Mouse (Mus musculus): ENCODE measurements at regions not wholly inside any gene's neighbourhood (a gene's known extent, or its start where the extent isn't known, plus 50 kb on each side); places are given as distances from the start of the nearest gene placed in this dataset.

DNA sequence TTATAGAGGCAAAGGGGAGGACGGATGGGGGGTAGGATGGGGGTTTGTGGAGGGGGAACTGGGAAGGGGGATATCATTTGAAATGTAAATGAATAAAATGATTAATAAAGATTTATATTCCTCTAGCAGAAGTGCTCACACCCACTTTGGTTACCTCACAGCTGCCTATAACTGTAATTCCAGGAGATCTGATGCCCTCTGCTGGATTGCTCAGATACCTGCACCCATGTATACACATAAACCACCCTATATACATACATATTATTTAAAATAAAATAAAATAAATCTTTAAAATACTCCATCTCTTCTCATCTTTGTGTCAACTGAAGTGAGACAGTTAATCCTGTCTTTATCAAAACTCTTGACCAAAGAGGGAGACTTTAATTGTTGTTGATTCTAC, 1031.9 kb downstream of the Gsdmc2 start:
- no peak for ATAC-seq (replicated peaks; ENCODE audit: low FRiP score, poor library complexity, severe bottlenecking)

DNA sequence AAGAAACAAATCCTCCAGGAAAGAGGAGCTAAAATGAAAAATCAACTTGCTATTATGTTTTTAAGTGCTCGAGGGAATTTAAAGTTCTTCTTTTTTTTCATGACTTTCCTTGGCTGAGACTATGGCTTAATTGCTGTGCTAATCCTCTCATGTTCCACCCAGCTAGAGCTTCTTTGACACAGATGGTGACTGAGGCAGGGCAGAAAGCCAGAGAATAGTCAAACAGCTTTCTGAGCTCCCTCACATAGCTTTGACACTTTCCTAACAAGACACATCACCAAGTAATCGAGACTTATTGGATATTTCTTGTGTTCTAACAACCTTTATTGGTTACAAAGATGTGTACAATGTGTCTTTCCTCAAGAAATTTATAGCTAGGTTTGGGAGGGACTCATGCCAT, 1033.0 kb downstream of the Gsdmc2 start:
- no peak for ATAC-seq (replicated peaks; ENCODE audit: low FRiP score, poor library complexity, severe bottlenecking)

DNA sequence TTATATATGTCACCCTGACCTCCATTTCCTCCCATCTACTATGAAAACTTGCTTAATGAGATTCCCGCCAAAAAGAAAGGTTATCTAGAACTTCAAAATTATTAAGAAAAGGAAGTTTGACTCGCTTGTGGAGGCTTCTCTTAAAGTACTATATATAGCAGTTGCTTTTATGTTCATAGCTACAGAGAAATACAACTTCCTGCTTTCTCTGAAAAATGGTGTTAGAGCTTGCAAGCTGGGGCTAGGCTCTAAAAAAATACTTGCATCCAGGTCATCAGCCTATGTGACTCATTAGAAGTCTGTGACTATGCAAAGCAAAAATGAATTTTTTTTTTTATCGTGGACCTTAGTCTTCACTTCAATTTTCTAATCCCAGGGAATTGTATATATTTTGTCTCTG, 1035.7 kb downstream of the Gsdmc2 start:
- no peak for ATAC-seq (replicated peaks; ENCODE audit: low FRiP score, poor library complexity, severe bottlenecking)

DNA sequence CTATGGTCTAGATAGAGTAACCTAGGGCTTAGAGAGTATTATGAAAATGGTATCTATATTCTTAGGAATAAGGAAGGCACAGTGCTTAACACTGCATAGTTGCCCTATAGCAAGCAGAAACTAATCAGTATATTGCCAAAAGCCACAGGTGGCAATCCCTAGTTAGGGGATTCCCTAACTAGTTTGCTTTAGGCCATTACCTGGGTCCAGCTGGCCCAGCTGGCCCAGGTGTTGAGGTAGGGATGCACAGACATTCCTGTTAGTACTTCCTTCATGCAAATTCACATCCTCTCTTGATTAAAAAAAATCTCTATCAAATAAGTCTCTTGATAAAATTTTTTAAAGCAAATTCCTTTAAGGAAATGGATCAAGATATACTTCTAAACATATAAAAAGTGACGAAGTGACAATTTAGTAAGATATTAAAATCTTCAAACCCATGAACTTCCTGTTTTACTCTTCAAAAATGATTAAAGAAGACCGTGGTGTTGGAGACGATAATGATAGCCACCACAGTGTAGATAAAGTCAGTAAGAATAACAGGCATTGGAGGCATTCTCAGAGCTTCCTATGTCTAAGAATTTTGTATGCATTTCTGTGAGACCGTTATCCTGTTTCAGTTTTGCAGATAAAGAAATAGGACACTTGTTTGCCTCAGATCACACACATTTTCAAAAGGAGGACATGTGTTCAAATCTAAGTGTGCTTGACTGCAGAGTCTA, 1036.7 kb downstream of the Gsdmc2 start:
- no peak for ATAC-seq (replicated peaks; ENCODE audit: low FRiP score, poor library complexity, severe bottlenecking)

DNA sequence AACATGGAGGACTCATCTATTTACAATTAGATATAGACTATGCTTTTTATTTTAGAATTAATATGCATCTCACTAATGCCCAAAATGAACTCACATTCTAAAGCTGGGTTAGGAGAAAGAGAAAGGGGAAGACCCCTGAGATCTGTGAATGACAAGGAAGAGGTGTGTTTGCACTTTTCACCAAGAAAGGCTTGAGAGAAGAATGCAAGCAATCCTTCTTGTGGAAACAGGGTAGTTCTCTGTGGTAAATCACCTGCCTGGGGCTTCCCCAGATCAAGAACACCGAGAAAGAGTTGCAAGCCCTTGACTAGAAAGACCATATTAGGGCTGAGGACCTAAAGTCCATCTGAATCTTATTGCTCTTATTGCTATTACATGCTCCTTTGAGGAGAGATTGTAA, 1037.6 kb downstream of the Gsdmc2 start:
- no peak for ATAC-seq (replicated peaks; ENCODE audit: low FRiP score, poor library complexity, severe bottlenecking)

DNA sequence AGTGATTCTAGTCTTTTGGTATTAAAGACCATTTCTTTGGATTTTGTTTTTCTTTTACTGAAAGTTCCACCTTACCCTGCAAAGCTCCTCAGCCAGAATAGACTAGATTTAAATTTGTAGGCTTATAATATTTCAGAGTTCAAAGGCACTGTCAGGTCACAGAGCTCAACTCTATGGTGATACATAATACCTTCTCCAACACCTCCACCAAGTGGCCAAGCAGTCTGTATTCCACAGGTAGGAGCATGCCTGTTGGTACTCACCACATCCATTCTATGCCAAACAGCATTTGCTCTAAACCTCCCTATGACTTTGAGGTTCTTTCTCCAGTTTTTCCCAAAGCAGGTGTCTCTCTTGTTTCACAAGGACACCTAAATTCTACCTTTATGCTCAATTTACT, 1042.2 kb downstream of the Gsdmc2 start:
- ATAC-seq (replicated peaks; ENCODE audit: low FRiP score, poor library complexity, severe bottlenecking): no peak

DNA sequence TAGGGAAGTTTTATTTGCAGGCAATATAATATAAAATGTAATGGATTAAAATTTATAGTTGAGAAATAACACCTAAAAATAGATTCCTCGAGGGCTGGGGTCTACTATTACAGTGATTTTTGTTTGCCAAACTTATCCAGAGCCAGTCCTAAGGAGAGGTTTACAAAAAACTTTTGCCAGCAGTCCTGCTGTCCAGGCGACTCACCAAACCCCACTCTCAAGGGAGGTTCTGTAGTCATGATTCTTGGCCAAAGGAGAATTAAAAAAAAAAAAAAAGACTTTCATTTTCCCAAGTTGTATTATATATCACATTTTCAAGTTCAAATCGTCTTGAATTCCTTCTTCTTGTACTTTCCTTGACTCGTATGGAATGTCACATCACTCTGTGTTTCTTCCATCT, 1046.2 kb downstream of the Gsdmc2 start:
- no peak for ATAC-seq (replicated peaks; ENCODE audit: low FRiP score, poor library complexity, severe bottlenecking)

DNA sequence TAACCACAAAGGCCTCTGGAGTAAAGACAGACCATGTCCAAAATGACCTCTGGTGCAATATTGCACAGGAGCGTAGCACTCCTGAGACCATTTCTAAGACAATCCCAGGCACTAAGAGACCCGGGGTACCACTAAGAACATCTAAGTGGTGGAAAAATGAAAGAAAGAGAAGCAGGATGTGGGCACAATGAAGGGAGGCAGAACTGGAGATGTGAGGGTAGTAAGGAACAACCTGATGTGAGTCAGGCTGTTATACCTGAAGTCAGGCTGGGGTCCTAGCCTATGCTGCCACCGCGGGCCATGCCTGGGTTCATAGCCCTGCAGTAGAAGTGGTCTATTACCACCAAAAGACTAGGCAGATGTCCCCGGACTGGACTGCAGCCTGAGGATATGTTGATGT, 1051.4 kb downstream of the Gsdmc2 start:
- no peak for ATAC-seq (replicated peaks; ENCODE audit: low FRiP score, poor library complexity, severe bottlenecking)

DNA sequence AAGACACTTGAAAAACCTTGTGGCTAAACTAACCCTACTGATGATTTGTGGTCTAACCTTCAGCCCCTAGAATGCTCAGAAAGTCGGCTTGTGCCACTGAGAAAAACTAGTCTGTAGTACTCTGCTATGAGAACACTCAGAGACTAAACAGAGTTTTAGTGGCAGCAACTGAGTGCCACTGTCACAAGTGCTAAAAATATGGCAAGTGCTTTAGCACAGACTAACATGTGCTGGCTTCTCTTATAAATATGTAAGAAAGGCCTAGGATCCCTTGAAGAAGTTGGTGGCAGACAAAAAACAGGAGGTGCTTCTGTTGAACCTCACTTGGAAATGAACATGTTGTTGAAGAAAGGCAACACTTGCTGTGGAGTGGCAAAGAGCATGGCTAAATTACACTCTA, 1052.9 kb downstream of the Gsdmc2 start:
- no peak for ATAC-seq (replicated peaks; ENCODE audit: low FRiP score, poor library complexity, severe bottlenecking)

DNA sequence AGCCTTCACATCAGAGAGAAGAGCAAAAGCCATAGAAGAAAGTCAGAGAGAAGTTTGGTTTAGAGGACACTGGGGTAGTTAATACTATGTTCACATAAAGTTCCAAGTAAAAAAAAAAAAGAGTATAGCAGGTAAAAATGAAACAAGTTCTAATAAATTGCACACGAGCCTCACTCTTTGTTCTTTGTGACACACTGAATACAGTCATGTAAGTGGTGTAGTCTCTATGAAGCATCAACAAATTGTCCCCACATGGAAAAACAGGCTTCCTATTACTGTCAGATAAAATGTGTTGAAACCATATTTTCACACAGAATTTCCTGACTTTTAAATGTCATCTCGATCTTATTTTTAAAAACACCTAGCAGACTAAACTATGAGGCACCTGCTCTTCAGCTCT, 1057.2 kb downstream of the Gsdmc2 start:
- ATAC-seq (replicated peaks; ENCODE audit: low FRiP score, poor library complexity, severe bottlenecking): no peak

DNA sequence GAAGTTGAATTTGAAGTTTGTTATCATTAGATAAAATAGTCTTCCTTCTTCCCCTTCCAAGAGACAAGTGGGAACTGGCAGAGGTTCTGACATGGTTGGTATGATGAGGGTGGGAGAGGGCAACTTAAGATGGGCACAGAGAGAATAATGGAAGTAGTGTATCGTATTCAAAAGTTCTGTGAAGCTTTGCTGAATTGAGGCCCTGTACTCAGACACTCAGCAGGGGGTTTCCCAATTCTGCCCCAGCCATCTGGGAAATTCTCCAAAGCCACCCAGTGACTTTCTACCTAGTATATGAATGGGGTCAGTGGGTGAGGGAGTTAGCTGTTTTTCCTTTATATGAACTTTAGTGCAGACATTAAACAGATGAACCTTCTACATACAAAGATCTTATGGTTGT, 1058.7 kb downstream of the Gsdmc2 start:
- ATAC-seq (replicated peaks; ENCODE audit: low FRiP score, poor library complexity, severe bottlenecking): no peak

DNA sequence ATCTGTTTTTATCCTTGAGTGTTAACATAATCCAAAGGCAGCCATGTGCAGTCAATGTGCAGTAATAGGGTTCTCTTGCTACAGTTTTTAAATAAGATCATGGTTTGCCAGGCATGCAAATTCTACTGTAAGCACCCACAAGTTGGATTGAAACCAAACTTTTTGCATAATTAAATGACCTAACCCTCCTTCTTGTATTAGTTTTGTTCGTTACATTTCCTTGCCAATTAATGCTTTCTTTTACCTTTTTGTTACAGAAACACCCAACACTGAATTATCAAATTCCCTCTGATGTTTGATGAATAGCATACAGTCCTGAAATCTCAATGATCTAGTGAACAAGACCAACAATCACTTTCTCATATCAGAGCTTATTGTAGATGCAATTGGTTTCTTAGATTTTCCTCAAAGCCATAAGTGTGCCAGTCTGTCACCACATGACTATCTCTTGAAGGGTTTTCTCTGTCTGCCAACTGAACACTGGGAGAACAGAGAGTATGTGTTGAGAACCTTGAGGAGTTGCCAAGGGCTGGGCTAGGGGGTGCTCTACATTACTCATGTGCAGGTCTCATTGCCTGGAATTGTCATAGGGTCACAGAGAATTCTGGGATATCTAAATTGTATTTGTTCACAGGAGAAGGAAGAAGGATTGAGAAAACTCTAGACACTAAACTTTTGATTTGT, 1060.4 kb downstream of the Gsdmc2 start:
- no peak for ATAC-seq (replicated peaks; ENCODE audit: low FRiP score, poor library complexity, severe bottlenecking)

DNA sequence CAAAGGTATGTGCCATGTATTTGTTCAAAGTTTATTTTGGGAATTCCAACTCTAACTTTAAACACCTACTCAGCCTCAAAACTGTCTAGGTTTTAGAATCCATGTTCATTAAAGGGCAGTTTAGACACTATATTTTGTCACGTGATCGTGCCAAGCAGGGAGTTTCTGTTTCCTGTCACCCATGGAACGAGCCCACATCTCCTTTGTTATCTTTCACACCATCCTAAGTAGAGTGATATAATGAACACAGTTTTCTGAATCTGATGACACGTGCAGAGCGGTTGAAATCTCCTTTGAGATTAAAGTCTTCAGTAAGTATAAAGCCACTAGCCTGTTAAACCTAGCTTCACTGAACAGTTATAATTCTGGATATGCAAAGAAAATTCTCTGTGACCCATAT, 1066.1 kb downstream of the Gsdmc2 start:
- ATAC-seq (replicated peaks; ENCODE audit: low FRiP score, poor library complexity, severe bottlenecking): no peak

DNA sequence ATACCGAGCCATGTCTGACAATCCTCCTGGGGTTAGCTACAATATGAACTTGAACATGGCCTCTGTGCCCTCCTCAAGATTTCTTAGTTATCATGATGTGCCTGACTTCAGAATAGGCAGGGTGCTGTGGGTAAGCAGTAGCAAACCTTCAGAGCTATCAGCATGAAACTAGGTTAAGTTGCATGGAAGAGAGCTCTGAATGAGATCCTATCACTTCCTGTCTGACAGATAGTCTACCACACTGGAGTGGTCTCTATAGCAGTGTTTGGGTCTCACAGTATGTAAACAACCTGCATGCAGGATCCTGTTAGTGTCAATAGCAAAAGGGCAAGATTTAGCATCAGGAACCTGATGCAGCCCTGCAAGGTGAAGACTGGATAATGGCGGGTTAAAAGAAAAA, 1092.3 kb downstream of the Gsdmc2 start:
- ATAC-seq (replicated peaks; ENCODE audit: low FRiP score, poor library complexity, severe bottlenecking): no peak

DNA sequence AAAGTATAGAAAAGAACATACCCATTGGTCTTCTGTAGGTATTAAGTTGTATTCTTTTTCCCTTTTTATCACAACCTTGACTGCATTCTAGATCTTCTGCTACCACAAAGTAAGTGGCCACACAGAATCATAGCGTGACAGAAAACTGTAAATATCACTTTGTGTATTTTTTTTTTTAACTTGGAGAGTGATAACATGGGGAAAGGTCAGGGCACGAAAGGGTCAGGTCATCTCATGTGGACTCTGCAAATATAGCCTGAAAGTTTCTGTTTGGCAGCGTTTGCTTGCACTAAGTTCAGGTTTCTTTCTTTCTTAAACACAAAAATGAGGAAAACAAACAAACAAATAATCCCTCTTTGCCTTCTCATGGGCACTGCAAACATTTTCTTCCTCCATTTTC, 1101.1 kb downstream of the Gsdmc2 start:
- no peak for ATAC-seq (replicated peaks; ENCODE audit: low FRiP score, poor library complexity, severe bottlenecking)

DNA sequence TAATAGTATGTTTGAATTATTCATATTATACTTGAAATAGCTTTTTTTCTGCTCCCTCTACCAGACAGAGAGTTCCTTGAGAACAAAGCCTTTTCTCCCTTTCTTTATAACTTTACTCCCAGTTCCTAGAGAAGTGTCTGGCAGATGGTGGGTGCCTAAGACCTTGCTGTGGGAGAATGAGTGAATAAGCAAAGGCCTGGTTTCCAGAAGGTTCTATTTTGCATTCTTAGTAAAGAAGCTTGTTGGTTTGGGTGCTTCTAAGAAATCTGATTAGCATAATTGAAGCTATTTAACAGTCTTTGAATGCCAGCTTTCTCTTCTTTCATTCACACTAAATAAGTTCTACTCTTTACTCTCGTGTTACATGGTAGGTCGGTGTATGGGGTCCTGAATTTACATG, 1104.2 kb downstream of the Gsdmc2 start:
- no peak for ATAC-seq (replicated peaks; ENCODE audit: low FRiP score, poor library complexity, severe bottlenecking)

DNA sequence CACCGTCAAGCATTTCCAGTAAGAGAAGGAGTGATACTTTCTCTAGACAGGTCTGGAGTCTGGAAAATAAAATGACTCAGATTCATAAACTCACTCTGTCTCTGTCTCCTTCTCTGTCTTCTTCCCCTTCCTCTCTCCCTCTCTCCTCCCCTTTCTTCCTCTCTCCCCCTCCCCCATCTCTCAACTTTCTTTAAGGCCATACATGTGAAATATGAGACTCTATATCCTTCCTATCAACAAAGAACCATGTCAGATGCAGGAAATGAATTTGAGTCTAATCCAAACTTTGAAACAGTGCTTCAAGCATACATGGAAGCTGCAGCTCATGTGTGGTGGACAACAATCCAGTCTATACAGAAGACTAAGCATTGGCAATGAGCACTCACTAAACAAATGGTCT, 1109.6 kb downstream of the Gsdmc2 start:
- no peak for ATAC-seq (replicated peaks; ENCODE audit: low FRiP score, poor library complexity, severe bottlenecking)

DNA sequence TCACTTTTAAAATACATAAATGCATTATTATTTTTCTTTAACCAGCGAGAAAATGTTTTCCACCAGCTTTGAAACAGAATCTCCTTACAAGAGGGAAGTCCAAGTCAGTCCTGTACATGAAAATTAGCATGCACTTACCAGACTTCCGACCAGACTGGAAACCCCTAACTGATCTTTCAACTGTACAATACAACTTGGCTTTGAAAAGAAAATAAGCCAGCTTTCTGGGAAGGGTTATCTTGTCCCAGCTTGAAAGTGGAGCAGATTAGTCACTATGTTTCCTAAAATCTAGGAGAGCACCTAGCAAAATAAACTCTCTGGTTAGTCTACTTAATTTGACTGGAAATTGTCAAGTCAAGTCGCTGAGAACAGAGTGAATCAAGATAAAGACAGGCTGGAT, 1110.1 kb downstream of the Gsdmc2 start:
- no peak for ATAC-seq (replicated peaks; ENCODE audit: low FRiP score, poor library complexity, severe bottlenecking)

DNA sequence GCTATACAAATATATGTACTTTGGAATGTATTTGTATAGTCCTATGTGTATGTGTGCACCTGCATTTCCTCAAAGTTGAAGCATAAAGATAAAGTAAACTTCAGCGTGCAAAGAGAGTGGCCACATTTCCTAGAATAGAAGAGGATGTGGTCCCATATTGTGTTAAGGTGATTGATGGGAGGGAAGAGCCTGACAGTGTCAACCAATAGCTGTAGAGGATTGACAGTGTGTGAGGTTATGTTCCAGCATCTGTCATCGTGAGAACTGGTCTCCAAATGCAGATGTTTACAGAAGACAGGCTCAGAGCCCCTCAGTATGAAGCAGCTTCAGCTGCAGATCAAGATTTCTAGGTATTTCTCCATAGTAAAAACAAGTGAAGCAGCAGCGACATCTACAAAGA, 1114.5 kb downstream of the Gsdmc2 start:
- ATAC-seq (replicated peaks; ENCODE audit: low FRiP score, poor library complexity, severe bottlenecking): no peak

DNA sequence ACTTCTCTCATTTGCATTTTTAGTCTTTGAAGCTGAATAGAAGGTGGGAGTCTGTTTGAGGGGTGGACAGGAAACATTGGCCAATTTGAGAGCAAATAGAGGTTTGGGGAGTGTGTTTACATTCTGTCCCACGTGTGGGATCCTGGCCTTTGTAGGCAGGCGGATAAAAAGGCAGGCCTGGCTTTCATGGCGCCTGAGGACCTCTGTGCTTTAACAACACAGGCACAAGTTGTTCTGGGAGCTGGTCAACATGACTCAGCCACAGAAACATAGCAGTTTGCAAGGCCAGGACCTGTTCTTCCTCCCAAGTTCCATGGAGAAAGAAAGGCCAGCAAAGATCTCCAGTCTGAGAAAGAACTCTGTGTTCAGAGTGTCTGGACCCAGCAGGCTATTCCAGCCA, 1130.7 kb downstream of the Gsdmc2 start:
- ATAC-seq (replicated peaks; ENCODE audit: low FRiP score, poor library complexity, severe bottlenecking): no peak

DNA sequence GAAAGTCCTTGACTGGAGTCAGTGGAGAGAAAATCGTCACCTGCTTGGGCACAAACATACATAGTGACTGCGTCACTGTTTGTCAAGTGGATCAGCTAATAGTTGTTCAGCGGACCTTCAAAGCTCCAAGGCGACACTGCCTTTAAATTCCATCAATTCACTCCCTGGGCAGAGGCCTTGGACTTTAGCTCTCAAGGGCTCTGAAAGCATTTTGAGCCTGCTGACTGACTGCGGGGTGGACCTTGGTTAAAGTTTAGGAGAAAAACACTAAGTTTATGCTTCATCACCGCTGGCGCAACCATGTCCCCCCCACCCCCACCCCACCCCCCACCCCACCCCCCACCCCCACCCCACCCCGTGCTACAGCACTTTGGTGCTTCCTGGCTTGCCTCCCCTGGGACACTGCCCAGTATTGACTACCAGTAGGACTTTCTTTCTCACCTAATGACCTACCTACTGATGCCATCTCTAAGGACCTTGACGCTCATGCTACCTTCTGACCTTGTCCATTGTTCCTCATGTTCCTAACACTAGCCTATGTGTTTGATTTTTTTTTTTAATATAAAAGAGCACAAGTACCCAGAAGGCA, 1132.3 kb downstream of the Gsdmc2 start:
- ATAC-seq (replicated peaks; ENCODE audit: low FRiP score, poor library complexity, severe bottlenecking): no peak
